Mouse (Mus musculus) liver, embryonic 15.5 days (tissue): ENCODE measurements around the gene Lman2l. TPM values are rescaled to one million over a fixed set of nuclear protein-coding genes. Genes with fewer than 3 reads are reported as not detected.
A peak's percentile ranks its signal among the peaks of the same experiment; 100 is the strongest.

Source experiments
- ATAC-seq: fragments of 200-750 bp; cut with Nextera tagmentation; 2 replicates; pipeline ENCODE4 v1.8.0; 2017; ENCODE audit warnings: moderate number of reproducible peaks, mild to moderate bottlenecking, moderate library complexity; ENCODE audit not compliant: insufficient read depth
- H3K27ac ChIP-seq: fragments of 300-500 bp; sonication (generic); replicated peaks from 2 replicates; pipeline ENCODE4 v1.5.1; 2015; ENCODE audit warnings: mild to moderate bottlenecking, inconsistent platforms
- H3K27me3 ChIP-seq: fragments of 300-500 bp; sonication (generic); 2 replicates; pipeline ENCODE4 v1.6.1; 2015; ENCODE audit warnings: mild to moderate bottlenecking, inconsistent platforms
- H3K36me3 ChIP-seq: fragments of 300-500 bp; sonication (generic); replicated peaks from 2 replicates; pipeline ENCODE4 v1.6.1; 2015; ENCODE audit warnings: moderate library complexity, mild to moderate bottlenecking, inconsistent platforms
- H3K4me1 ChIP-seq: fragments of 300-500 bp; sonication (generic); replicated peaks from 2 replicates; pipeline ENCODE4 v1.6.1; 2015; ENCODE audit warnings: inconsistent platforms
- H3K4me2 ChIP-seq: fragments of 300-500 bp; sonication (generic); 2 replicates; pipeline ENCODE4 v1.6.1; 2015; ENCODE audit warnings: moderate library complexity, mild to moderate bottlenecking, inconsistent platforms
- H3K4me3 ChIP-seq: fragments of 300-500 bp; sonication (generic); replicated peaks from 2 replicates; pipeline ENCODE4 v1.5.1; 2015; ENCODE audit warnings: mild to moderate bottlenecking, inconsistent platforms
- H3K9ac ChIP-seq: fragments of 300-500 bp; sonication (generic); 2 replicates; pipeline ENCODE4 v1.6.1; 2015; ENCODE audit warnings: moderate library complexity, mild to moderate bottlenecking, inconsistent platforms
- H3K9me3 ChIP-seq: fragments of 300-500 bp; sonication (generic); replicated peaks from 2 replicates; pipeline ENCODE4 v1.6.1; 2016; ENCODE audit warnings: inconsistent platforms
- WGBS: fragments of 180-500 bp; shearing (Covaris S2); methylation state at CpG from one replicate; pipeline ENCODE4 v1.1.7; 2015; ENCODE audit warnings: mixed read lengths; ENCODE audit not compliant: insufficient replicate concordance; 5-methylcytosine and 5-hydroxymethylcytosine counted together
- polyA plus RNA-seq: library from polyadenylated mRNA; unstranded; fragments of >200 nt; fragmentation: Nextera tagmentation; extraction: Ambion mirVana; gene quantifications from 2 replicates; pipeline ENCODE4 v1.2.1, GENCODE M21; 2015

The Lman2l gene
- polyA plus RNA-seq, 1 experiment from 2014 or later, result 12.6 TPM

DNA sequence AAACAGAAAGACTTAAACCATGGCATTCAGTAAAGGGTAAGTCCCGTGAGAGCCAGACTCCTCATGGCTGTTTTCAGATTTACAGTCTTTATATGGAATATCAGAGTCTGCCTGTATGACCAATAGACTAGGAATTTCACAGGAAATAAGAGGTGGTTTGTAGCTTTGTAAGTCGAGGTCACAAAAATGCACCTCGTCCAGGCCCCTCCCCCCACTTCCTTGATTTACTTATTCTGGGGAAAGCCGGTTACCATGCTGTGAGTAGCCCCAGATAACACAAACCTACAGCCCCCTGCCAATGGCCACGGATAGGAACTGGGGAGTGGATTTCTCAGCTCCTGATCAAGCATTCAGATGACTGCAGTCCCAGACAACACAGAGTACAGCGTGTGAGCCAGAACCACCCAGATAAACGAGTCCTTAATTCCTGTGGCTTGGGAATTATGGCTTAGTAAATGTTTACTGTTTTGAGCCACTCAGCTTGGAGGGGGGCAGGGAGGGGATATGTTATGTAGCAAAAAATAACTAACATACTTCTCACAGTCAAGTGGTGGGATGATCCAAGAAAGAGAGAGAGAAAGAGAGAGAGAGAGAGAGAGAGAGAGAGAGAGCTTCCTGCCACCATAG, 12.4 kb upstream of the Lman2l start:
- no peak overlapping the region for H3K9ac ChIP-seq
- no peak overlapping the region for H3K27ac ChIP-seq
- no peak for ATAC-seq
- 10% methylated on average over 7 of the region's 7 CpGs for WGBS
- no peak overlapping the region for H3K4me2 ChIP-seq
- no peaks in the 10 kb centered on the region for H3K9me3 ChIP-seq
- no peaks in the 10 kb centered on the region for H3K36me3 ChIP-seq
- no peak overlapping the region for H3K4me3 ChIP-seq
- H3K27me3 ChIP-seq, result no peaks in the 10 kb centered on the region
- H3K4me1 ChIP-seq, result no peaks in the 10 kb centered on the region

DNA sequence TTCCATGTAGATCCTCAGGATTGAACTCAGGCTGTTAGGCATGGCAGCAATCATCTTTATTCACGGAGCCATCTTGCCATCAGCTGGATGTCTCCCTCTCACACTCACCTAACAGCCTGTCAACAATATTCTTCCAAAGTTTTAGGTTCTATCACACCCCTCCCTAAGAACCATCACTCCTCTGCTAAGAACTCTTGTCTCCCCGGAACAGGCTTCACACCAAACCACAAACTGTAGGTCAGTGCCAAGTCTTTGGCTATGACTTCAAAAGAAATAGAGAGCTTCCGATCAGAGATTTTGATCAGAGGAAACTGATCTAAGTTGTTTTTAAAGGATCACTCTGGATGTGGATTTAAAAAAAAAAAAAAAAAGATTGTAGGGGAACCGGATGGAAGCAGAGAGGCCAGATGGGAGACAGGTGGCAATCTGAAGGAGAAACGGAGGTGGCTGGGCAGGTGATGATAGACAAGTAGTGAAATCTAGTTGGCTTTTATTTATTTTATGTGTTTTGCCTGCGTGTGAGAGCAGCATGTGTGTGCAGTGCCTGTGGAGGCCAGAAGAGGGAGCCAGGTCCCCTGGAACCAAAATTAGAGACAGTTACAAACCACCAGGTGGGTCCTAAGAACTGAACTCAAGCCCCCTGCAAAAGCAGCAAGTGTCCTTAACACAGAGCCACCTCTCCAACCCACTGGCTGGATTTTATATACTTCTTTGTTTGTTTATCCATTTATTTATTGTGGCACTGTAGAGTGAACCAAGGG, 9.2 kb upstream of the Lman2l start:
- 59% methylated on average over 6 of the region's 6 CpGs for WGBS
- no peak overlapping the region for H3K27ac ChIP-seq
- no peak overlapping the region for H3K9ac ChIP-seq
- H3K4me1 ChIP-seq, result no peaks in the 10 kb centered on the region
- ATAC-seq, result no peak
- no peaks in the 10 kb centered on the region for H3K36me3 ChIP-seq
- no peak overlapping the region for H3K4me3 ChIP-seq
- no peaks in the 10 kb centered on the region for H3K9me3 ChIP-seq
- no peak overlapping the region for H3K4me2 ChIP-seq
- no peaks in the 10 kb centered on the region for H3K27me3 ChIP-seq

GRCm38 (mm10) chr1:36446841-36447240, 1.8 kb upstream of the Lman2l start:
- Histone ChIP-seq H3K36me3 (no peaks in the 10 kb centered on the region), H3K27me3 (no peaks in the 10 kb centered on the region), H3K4me2 (no peak overlapping the region), H3K4me3 (no peak overlapping the region), H3K9ac (no peak overlapping the region), H3K9me3 (no peaks in the 10 kb centered on the region), H3K4me1 (peaks cover 12% of the 10 kb centered on the region), H3K27ac (peak overlapping the region; percentile 56)
- no peak for ATAC-seq
- 39% methylated on average over 5 of the region's 5 CpGs for WGBS

- Histone ChIP-seq H3K36me3 (no peaks in the 10 kb centered on the region; the same call in 1 of the 2 replicates), H3K9ac (no peak overlapping the region), H3K27ac (peak overlapping the region; percentile 56), H3K4me1 (peaks cover 12% of the 10 kb centered on the region), H3K9me3 (no peaks in the 10 kb centered on the region), H3K27me3 (no peaks in the 10 kb centered on the region), H3K4me2 (no peak overlapping the region; the same call in 1 of the 2 replicates), H3K4me3 (no peak overlapping the region)
- WGBS, result 20% methylated on average over 5 of the region's 5 CpGs
- no peak for ATAC-seq
Measured at GRCm38 (mm10) chr1:36446106-36446824, 1.2 kb upstream of the Lman2l start.

DNA sequence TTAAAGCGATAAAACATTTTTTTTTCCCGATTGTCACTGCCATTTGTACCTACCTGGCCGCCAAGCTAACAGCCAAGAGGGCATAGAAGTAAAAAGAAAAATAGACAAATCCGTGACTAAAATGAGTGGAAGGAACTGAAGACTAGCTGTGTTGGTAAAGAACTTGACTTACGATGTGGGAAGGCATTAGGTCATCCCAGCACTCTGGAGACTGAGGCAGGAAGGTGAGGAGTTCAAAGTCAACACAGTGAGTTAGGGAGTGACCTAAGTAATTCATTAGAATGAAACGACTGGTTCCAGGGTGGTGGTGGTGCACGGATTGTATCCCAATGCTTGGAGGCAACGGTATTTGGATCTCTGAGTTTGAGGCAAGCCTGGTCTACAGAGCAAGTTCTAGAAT, 437 bp upstream of the Lman2l start:
- H3K27ac ChIP-seq, result peak overlapping the region; percentile 41; the same call in 1 of the 2 replicates
- H3K4me2 ChIP-seq, result peak overlapping the region; percentile 95
- no peaks in the 10 kb centered on the region for H3K27me3 ChIP-seq
- WGBS, result 34% methylated on average over 8 of the region's 8 CpGs
- H3K36me3 ChIP-seq, result no peaks in the 10 kb centered on the region; the same call in 1 of the 2 replicates
- H3K9ac ChIP-seq, result 0 out of 2 replicates have a peak overlapping the region, but pooled peaks have one; percentile 4
- H3K4me3 ChIP-seq, result peak overlapping the region; percentile 96
- H3K4me1 ChIP-seq, result peaks cover 12% of the 10 kb centered on the region
- H3K9me3 ChIP-seq, result no peaks in the 10 kb centered on the region
- ATAC-seq, result no peak

GRCm38 (mm10) chr1:36441101-36441500, 4.0 kb downstream of the Lman2l start:
- peaks cover 32% of the 10 kb centered on the region for H3K36me3 ChIP-seq
- peaks cover 12% of the 10 kb centered on the region for H3K4me1 ChIP-seq
- H3K9ac ChIP-seq, result no peak overlapping the region
- ATAC-seq, result no peak
- no peak overlapping the region for H3K27ac ChIP-seq
- no peak overlapping the region for H3K4me3 ChIP-seq
- no peaks in the 10 kb centered on the region for H3K27me3 ChIP-seq
- WGBS, result 72% methylated on average over 4 of the region's 4 CpGs
- no peak overlapping the region for H3K4me2 ChIP-seq
- H3K9me3 ChIP-seq, result no peaks in the 10 kb centered on the region

- Histone ChIP-seq H3K27ac (no peak overlapping the region), H3K4me3 (no peak overlapping the region), H3K36me3 (peaks cover 37% of the 10 kb centered on the region), H3K4me2 (no peak overlapping the region), H3K4me1 (no peaks in the 10 kb centered on the region), H3K9me3 (no peaks in the 10 kb centered on the region), H3K9ac (no peak overlapping the region), H3K27me3 (no peaks in the 10 kb centered on the region)
- WGBS, result 76% methylated on average over 3 of the region's 3 CpGs
- ATAC-seq, result no peak
Measured at GRCm38 (mm10) chr1:36437223-36437622, 7.8 kb downstream of the Lman2l start.

DNA sequence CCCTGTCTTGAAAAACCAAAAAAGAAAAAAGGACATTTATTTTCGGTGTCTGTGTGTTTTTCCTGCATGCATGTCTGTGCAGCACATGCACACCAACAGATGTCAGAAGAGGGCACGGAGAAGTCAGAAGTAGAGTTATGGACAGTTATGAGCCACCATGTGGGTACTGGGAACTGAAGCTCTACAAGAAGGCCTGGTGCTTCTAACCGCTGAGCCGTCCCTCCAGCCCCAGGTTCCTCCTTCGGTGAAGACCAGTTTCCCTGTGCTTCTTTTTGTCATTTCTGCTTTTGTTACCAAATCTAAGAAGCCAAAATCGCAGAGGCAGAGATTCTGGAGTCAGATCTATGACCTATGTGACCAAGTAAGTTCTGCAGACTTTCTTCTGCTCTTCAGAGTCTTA, 8.6 kb downstream of the Lman2l start:
- Histone ChIP-seq H3K27ac (no peak overlapping the region), H3K9me3 (no peaks in the 10 kb centered on the region), H3K36me3 (peaks cover 44% of the 10 kb centered on the region), H3K4me1 (no peaks in the 10 kb centered on the region), H3K4me3 (no peak overlapping the region), H3K4me2 (no peak overlapping the region), H3K27me3 (no peaks in the 10 kb centered on the region), H3K9ac (no peak overlapping the region)
- 74% methylated on average over 6 of the region's 6 CpGs for WGBS
- no peak for ATAC-seq

DNA sequence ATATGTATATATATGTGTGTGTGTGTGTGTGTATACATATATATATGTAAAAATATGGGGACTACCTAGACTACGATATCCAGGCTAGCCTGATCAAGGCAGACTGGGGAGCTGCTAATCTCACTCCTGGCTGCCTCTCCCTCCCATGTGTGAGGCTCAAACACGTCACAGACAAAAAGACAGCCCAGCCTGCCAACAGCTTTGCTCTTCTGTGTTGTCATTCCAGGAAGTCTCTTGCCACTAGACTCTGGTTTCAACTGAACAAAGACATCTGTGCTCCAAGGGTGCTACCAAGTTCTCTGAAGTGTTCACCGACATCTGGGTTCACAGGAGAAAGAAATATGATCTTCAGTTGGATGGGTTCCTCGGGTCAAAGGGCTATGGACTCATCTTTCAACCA, 10.0 kb downstream of the Lman2l start:
- ATAC-seq, result no peak
- Histone ChIP-seq H3K4me1 (no peaks in the 10 kb centered on the region), H3K27ac (no peak overlapping the region), H3K9me3 (no peaks in the 10 kb centered on the region), H3K4me3 (no peak overlapping the region), H3K4me2 (no peak overlapping the region), H3K9ac (no peak overlapping the region), H3K27me3 (no peaks in the 10 kb centered on the region), H3K36me3 (peaks cover 53% of the 10 kb centered on the region)
- 65% methylated on average over 4 of the region's 4 CpGs for WGBS

GRCm38 (mm10) chr1:36433616-36434015, 11.5 kb downstream of the Lman2l start:
- H3K27ac ChIP-seq, result no peak overlapping the region
- H3K9me3 ChIP-seq, result no peaks in the 10 kb centered on the region
- no peak overlapping the region for H3K4me3 ChIP-seq
- no peak overlapping the region for H3K4me2 ChIP-seq
- H3K27me3 ChIP-seq, result no peaks in the 10 kb centered on the region
- H3K4me1 ChIP-seq, result no peaks in the 10 kb centered on the region
- no peak for ATAC-seq
- no peak overlapping the region for H3K9ac ChIP-seq
- 71% methylated on average over 3 of the region's 3 CpGs for WGBS
- H3K36me3 ChIP-seq, result peaks cover 54% of the 10 kb centered on the region

DNA sequence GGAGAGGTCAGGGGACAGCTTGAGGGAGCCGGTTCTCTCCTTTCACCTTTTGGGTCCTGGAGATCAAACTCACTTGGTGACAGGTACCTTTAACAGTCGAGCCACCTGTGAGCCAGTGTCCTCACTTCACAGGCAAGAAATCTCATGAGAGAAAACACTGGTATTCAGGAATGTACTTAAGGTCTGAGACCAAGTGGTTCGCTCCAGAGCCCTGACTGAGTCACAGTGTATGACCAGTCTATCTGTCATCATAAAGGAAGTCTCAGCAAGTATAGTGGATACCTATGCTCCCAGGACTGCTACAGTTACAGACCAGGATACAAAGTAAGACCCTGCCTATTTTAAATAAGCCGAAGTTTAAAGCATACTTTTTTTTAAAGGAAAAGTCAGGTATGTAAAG, 12.1 kb downstream of the Lman2l start:
- WGBS, result 67% methylated on average over 4 of the region's 4 CpGs
- Histone ChIP-seq H3K36me3 (peaks cover 54% of the 10 kb centered on the region), H3K9me3 (no peaks in the 10 kb centered on the region), H3K4me2 (no peak overlapping the region), H3K4me3 (no peak overlapping the region), H3K27ac (no peak overlapping the region), H3K27me3 (no peaks in the 10 kb centered on the region), H3K9ac (no peak overlapping the region), H3K4me1 (no peaks in the 10 kb centered on the region)
- no peak for ATAC-seq
